28 mouse cellular contexts compared by ENCODE assay signal in genomic region chr10:22604801-22605200, GRCm38 (mm10). TPM values are rescaled to one million over a fixed set of nuclear protein-coding genes. Genes with fewer than 3 reads are reported as not detected.
DNase-seq lines count a peak whose midpoint lies in the region; ATAC-seq and TF ChIP-seq lines count a peak whose summit lies in the region.
"Had no signal": no experiment of that assay in that cellular context is flagged by ENCODE, and none has a peak within 500 bp of the region (broad histone marks: within the 10 kb centered on the region; RNA-seq: fewer than 3 reads in every experiment).

No protein-coding gene starts in this region.

- peaks cover 4% of the 10 kb centered on the region; the same call in 1 of the 2 replicates for H3K9me3 ChIP-seq in hindbrain, embryonic 10.5 days
- no peaks in the 10 kb centered on the region for H3K9me3 ChIP-seq in hindbrain, postnatal 0 days (ENCODE audit: low read length)
- H3K9me3 ChIP-seq: embryonic facial prominence, embryonic 13.5 days; embryonic facial prominence, embryonic 15.5 days; forebrain, embryonic 12.5 days; G1E had no signal

- H3K36me3 ChIP-seq in hindbrain, embryonic 10.5 days, result no peaks in the 10 kb centered on the region
- H3K36me3 ChIP-seq in hindbrain, postnatal 0 days (ENCODE audit: insufficient read depth, low read length), result no peaks in the 10 kb centered on the region
- H3K36me3 ChIP-seq: embryonic facial prominence, embryonic 13.5 days; embryonic facial prominence, embryonic 15.5 days; forebrain, embryonic 10.5 days; forebrain, embryonic 12.5 days; G1E had no signal

- H3K27ac ChIP-seq in hindbrain, embryonic 10.5 days, result 0 out of 2 replicates have a peak overlapping the region, but pooled peaks have one; percentile 8
- no peak overlapping the region for H3K27ac ChIP-seq in hindbrain, postnatal 0 days
- H3K27ac ChIP-seq: embryonic facial prominence, embryonic 13.5 days; embryonic facial prominence, embryonic 15.5 days; forebrain, embryonic 10.5 days; forebrain, embryonic 12.5 days had no signal

- WGBS in hindbrain, embryonic 10.5 days, result 77% methylated on average over 2 of the region's 2 CpGs
- WGBS in hindbrain, postnatal 0 days, result 86% methylated on average over 2 of the region's 2 CpGs

- no peaks in the 10 kb centered on the region for H3K27me3 ChIP-seq in hindbrain, embryonic 10.5 days (ENCODE audit: insufficient read depth, poor library complexity, severe bottlenecking)
- no peaks in the 10 kb centered on the region for H3K27me3 ChIP-seq in hindbrain, postnatal 0 days (ENCODE audit: insufficient read depth, low read length)
- H3K27me3 ChIP-seq: CH12.LX; embryonic facial prominence, embryonic 13.5 days; embryonic facial prominence, embryonic 15.5 days; forebrain, embryonic 12.5 days; Patski had no signal

- no peak for ATAC-seq in hindbrain, postnatal 0 days
- ATAC-seq: activated CD4-positive, CD25-positive, alpha-beta regulatory T cell, adult 4 months; CD4-positive, CD25-positive, alpha-beta regulatory T cell, adult 4 months; forebrain, embryonic 14.5 days; forebrain, embryonic 16.5 days; Patski had no signal

- TF ChIP-seq CTCF in hindbrain, postnatal 0 days (IDR thresholded peaks at IDR 0.05; ENCODE audit: low read depth), result no peak

- no peak overlapping the region for H3K4me2 ChIP-seq in hindbrain, postnatal 0 days (ENCODE audit: low read depth, low read length)
- H3K4me2 ChIP-seq: embryonic facial prominence, embryonic 13.5 days; embryonic facial prominence, embryonic 15.5 days; forebrain, embryonic 12.5 days had no signal

- H3K4me1 ChIP-seq in hindbrain, embryonic 10.5 days (replicated peaks), result peaks cover 32% of the 10 kb centered on the region
- peaks cover 4% of the 10 kb centered on the region; the same call in 1 of the 2 replicates for H3K4me1 ChIP-seq in hindbrain, postnatal 0 days (ENCODE audit: insufficient read depth, low read length)

- no peak overlapping the region for H3K4me3 ChIP-seq in hindbrain, embryonic 10.5 days
- no peak overlapping the region for H3K4me3 ChIP-seq in hindbrain, postnatal 0 days (ENCODE audit: low read length)
- H3K4me3 ChIP-seq: embryonic facial prominence, embryonic 13.5 days; embryonic facial prominence, embryonic 15.5 days; erythroblast, embryonic 14.5 days; forebrain, embryonic 10.5 days; forebrain, embryonic 12.5 days had no signal

- no peak overlapping the region for H3K9ac ChIP-seq in hindbrain, postnatal 0 days (replicated peaks; ENCODE audit: low read length)
- H3K9ac ChIP-seq: embryonic facial prominence, embryonic 13.5 days; embryonic facial prominence, embryonic 15.5 days; forebrain, embryonic 12.5 days had no signal

- no peak for DNase-seq in hindbrain, embryonic 10.5 days (ENCODE audit: low spot score)
- no peak for DNase-seq in hindbrain, postnatal 0 days (ENCODE audit: low spot score)
- peak; percentile 64 for DNase-seq in R1 (ENCODE audit: low read depth, low spot score)
- DNase-seq in kidney, adult 8-10 months, result no peak
- DNase-seq in layer of hippocampus, adult 9-10 months (ENCODE audit: low spot score), result no peak
- DNase-seq: adrenal gland, adult 8-10 months; adrenal gland, postnatal 14 days; adrenal gland, postnatal 36 days; B cell, adult 2 months; cerebellum, adult 11-12 months; cerebellum, adult 2 months; cerebellum, adult 9-10 months; cerebellum, postnatal 14 days; cerebellum, postnatal 36 days; embryo, embryonic 11 days had no signal

RNA-seq across cellular contexts. Expression of gene Slc2a12, which starts 40.0 kb away (rescaled TPM):
- polyA plus RNA-seq in hindbrain, embryonic 10.5 days (2016; fragmentation: Nextera tagmentation; extraction: Ambion mirVana), result 1.9 and 2.0 TPM in 2 replicates
- total RNA-seq in hindbrain, postnatal 0 days (2014; rRNA removed), result 8.1 and 10.0 TPM in 2 replicates
- polyA plus RNA-seq in hindbrain, postnatal 0 days (2015; fragmentation: Nextera tagmentation; extraction: Ambion mirVana), result 7.9 and 8.5 TPM in 2 replicates
- total RNA-seq: common myeloid progenitor, adult 5-6 weeks had no signal
- polyA plus RNA-seq: activated CD4-positive, CD25-positive, alpha-beta regulatory T cell, adult 4 months; CD4-positive, CD25-positive, alpha-beta regulatory T cell, adult 4 months; erythroblast, embryonic 14.5 days; G1E; Patski had no signal
